Mouse (Mus musculus): ENCODE results near the gene Cfap36. TPM values are rescaled to one million over a fixed set of nuclear protein-coding genes. Genes with fewer than 3 reads are reported as not detected.

The Cfap36 gene
- total RNA-seq, 2 experiments from 2014 or later: 6.9 to 9.9 TPM

DNA sequence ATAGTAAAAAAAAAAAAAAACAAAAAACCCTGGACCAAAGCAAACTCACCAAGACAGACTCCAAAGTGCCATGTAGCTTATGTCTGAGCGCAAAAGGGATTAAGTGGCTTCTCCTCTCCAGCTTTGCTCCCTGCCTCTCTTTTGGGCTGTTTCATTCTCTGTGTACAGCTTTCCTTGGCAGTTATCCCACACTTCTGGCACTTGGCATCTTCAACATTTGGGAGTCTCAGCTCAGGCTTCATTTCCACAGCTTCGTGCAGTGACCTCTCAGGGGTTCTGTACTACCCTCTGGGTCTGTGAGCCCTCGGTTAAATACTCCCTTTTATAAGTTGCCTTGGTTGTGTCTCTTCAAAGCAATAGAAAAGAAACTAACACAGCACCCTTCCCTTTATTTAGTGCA lies 66.6 kb downstream of the Cfap36 start:
- DNase-seq: peak; percentile 4

- DNase-seq: no peak
These were observed 67.9 kb downstream of the Cfap36 start for GRCm38 (mm10) chr11:29179319-29179718.

DNA sequence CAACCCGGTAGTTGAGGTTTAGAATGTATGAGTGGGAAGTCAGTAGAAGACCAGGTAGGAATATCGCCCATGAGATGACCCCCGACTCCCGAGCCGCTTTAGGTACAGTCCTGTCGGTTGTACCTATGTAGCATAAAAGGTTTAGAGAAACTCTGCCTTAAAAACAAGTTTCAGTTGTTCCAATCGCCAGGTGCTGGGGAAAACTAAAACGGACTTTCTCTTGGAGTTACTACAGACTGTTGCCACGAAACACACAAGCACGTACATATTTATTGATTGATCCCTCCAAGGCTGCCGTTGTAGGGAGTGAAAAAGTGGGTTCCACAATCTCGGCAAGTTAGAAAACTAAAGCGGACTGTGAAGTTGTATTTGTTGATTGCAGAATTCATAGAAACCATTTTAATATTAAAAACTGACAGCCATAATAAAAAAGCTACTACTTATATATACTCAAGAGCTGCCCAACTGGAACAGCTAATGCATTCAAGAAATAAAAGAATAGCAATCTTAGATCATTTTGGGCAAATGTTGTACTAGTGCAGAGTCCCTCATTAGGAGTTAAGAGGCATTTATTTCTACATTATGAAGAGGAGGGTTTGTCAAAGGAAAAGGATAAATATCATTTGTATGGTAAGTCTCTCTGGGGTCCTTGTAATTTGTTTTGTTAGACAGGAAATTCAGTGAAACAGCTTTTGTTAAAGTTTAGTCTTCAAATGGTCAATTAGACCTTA lies 73.3 kb downstream of the Cfap36 start:
- DNase-seq: no peak

DNA sequence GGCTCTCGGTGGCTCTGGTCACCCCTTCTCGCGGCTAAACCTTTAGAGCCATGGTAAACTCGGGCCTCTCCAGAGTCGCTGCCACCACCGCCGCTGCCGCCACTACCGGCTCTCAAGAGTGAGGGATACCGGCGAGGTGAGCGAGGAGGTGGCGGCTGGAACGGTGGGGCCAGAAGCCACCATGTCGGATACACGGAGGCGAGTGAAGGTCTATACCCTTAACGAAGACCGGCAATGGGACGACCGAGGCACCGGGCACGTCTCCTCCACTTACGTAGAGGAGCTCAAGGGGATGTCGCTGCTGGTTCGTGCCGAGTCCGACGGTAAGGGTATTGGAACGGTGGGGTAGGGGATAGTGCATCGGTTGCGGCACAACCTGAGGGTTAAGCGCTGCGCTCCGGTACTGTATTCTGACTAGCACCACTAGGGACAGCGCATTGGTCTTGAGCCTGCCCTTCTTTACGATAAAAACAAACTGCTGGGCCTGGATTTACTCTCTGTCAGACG lies 74.0 kb downstream of the Cfap36 start:
- DNase-seq: no peak

GRCm38 (mm10) chr11:29172563-29173124 lies 74.6 kb downstream of the Cfap36 start, which contains the start of gene Ppp4r3b:
Gene Ppp4r3b, plus strand, starts transcription at chr11:29172890.
- DNase-seq: peak; percentile 98

- peak; percentile 11 for DNase-seq
These were observed 75.2 kb downstream of the Cfap36 start for GRCm38 (mm10) chr11:29171959-29172391.

Other genes with a start within 250 kb of the Cfap36 start
- 10 to 100 TPM; 14.3 to 15.3 TPM for gene Pnpt1, start 116.7 kb downstream of the Cfap36 start, total RNA-seq (2021)
- 10 to 100 TPM; 23.6 to 25.0 TPM for gene Ppp4r3b, start 74.5 kb downstream of the Cfap36 start, total RNA-seq (2021)
- gene Ccdc88a, start 126.2 kb upstream of the Cfap36 start, total RNA-seq (2021): 1 to 10 TPM; 3.6 to 4.2 TPM